Mouse (Mus musculus) lung, postnatal 0 days (tissue): ENCODE results near the gene Pdzk1ip1.

ENCODE experiments used
- CTCF ChIP-seq: IDR thresholded peaks from 2 replicates; pipeline ENCODE4 v1.5.1; 2016; ENCODE audit warnings: antibody characterized with exemption, mild to moderate bottlenecking
- EP300 ChIP-seq: IDR thresholded peaks from 2 replicates; pipeline ENCODE4 v1.6.1; 2016; ENCODE audit warnings: antibody characterized with exemption, mild to moderate bottlenecking, control low read depth

DNA sequence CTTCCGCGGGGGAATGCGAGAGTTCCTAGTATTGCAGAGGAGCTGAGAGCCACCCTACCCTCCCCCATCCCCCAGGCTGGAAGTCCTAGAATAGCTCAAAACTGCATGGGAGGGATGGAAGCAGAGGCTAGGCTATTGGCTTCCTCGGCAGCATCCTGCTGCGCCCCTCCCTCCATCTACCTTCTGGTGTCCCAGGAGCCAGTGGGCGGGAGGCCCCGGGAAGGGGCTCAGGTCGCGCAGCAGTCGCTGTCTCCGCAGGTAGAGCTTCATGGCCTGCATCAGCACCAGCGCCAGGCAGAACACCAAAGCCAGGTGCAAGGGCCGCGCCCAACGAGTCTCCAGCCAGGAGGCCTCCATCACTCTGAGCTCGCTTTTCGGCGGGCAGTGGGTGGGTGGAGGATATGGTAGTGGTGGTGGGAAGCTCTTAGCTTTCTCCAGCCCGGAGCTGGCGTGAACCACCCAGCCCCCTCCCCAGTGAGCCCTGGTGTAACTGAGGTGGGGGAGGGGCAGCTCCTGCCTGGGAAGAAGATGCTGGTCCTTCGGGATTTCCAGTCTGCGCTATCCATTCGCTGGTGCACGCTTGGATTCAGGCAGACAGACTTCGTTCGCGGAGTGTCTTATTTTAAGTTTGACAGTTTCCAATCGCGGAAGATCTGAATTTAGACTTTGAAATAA, 45.2 kb downstream of the Pdzk1ip1 start, which contains the start of gene Cyp4x1:
- no peak for TF ChIP-seq CTCF
- TF ChIP-seq EP300: no peak
